Mouse (Mus musculus): ENCODE data around the gene Mall. TPM values are rescaled to one million over a fixed set of nuclear protein-coding genes. Genes with fewer than 3 reads are reported as not detected.

Gene Mall
- total RNA-seq, 2 experiments from 2014 or later: not detected

DNA sequence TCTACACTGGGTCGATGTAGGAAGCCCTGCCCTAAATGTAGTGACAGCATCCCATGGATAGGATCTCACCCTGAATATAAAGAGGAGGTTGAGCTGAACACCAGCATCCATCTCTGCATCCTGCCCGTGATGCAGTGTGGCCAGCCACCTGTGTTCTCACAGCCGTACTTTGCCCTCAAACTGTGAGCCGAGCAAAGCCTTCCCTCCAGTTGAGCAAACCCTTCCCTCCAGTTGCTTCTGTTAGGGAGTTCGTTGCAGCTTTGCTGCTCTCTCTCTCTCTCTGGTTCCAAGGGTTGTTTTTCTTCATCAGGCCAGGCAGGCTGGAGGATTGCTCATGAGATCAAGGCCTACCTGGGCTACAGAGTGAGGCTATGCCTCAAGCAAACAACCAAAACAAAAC is 5.2 kb upstream of the Mall start:
- no peak for ATAC-seq (replicated peaks; ENCODE audit: low FRiP score, low TSS enrichment, poor library complexity, severe bottlenecking)

DNA sequence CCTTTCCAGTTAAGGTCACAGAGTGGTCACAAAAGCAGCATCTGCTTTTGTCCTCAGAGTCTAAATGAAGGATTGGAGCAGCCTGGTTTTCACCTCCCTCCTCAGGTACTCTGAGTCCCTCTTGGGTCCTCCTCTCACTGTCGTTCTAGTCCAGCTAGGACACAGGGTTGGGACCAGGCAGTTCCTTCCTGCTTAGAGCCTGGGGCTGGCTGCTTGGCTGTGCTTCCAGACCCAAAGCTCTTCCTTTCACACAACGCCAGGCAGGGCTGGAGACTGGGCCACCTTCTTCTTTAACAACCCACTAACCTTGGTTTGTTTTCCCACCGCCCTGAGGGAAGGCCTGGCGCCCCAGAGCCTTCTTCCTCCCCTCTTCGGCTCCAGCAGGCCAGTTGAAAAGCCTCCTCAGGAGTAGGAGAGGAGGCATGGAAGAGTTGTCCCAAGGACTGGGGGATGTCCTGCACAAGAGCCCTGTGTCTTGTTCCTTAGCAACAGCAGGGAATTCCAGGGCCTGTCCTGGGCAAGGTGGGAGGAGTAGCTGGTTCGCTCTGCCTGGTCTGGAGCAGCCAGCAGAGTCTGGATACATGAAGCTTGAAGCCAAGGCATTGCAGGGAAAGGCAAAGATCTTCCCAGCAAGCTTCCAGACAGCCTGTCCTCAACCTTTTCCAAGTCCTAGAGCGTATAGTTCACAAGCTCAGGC is 717 bp upstream of the Mall start:
- ATAC-seq (replicated peaks; ENCODE audit: low FRiP score, low TSS enrichment, poor library complexity, severe bottlenecking): no peak

DNA sequence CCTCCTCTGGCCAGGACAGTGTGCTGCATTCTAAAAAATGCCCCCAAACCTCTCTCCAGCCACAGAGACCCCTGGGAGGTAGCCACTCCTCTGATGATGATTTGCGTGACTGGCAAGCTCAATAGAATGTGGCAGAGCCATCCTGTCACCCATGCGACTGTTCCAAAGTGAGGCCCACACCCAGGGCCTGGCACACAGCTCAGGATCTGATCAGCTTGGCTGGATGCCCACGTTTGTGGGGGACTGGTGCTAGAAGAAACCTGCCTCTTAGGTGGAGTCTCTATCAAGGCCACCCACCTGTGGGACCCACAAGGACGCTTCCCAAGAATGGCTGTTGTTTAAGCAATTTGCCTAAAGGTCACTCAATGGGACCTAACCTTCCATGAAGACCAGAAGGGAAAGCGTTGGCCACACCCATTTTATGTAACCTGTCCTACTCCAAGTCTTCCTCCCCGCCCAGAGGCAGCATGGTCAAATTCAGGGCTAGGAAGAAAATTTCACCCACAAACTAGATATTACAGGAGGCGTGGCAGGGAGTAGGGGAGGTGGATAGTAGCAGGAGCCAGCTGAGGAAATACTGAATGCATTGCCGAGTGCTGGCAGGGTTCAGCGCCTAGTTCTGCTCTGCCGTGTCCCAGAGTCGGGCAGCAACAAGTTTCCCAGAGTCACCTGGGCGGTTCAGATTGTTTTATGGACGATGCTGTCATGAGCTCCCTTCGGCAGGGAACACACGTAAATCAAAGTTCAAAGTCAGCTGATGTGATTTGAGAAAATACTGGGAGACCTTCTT is 876 bp downstream of the Mall start:
- peak; percentile 17; the same call in 1 of the 2 replicates for ATAC-seq (replicated peaks; ENCODE audit: low FRiP score, low TSS enrichment, poor library complexity, severe bottlenecking)

DNA sequence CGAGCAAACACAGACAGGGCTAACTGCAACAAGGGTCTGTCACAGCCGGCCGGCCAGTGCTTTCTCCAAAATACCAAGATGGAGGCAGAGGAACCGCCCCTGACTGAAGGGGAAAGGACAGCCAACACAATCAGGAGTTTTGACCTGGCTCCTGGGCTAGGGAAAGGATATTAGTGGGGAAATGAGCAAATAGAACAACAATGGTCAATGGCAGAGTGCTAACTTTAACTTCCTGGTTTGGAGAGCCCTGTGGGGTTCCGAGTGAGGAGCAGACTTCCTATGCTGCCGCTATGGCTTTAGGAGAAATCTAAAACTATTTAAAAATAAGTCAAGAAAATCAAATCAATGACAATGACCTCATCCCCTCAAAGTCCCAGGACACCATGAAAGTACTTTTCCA is 1.6 kb downstream of the Mall start:
- ATAC-seq (replicated peaks; ENCODE audit: low FRiP score, low TSS enrichment, poor library complexity, severe bottlenecking): no peak

DNA sequence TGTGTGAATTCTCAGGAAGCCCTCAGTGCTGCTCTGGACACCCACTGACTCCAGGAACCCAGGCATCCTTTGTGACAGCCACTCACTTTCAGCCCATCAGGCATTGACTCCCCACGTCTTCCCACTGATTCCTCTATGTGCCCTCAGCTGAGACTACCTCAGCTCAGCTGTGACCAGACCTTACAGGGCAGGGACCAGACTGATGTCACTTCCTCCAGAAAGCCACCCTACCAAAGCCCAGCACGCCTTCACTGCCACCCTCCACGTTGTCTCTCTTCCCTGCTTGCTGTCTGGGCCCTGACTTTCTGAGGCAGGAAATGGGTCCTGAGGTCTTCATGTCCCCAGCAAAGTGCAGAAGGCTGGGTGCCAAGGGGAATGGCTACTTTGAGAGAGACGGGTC is 6.5 kb downstream of the Mall start:
- ATAC-seq (replicated peaks; ENCODE audit: low FRiP score, low TSS enrichment, poor library complexity, severe bottlenecking): no peak

DNA sequence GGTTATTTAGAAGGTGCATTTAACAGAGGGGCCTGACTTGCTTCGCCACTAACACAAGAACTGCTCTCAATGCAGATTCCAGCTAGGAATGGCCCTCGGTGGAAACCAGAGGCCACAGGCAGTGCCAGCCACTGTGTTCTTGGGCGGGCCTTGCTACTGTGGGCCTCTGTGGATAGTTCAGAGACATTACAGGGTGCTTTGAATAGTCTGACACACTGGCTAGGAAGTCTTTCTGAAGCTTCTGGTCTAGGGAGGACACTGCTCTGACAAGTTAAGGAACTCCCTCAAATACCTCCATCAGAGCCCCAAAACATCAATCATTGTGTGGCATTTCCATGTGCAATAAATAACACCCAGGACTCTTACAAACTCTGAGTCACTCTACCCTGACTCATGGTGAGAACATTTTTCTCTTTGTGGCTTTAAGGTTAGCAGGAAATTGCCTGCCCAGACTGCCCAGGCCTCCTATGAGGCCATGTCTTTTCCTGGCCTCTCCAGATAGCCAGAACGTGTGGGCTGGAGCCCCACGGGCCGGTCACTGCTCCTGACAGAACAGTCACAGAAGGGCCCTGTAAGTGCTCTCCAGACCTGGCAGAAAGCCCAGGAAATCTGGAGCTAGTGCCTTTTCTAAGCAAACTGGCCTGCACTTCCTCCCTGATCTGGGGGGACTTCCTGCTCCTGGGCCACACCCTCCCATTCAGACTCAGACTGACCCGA is 7.4 kb downstream of the Mall start:
- no peak for ATAC-seq (replicated peaks; ENCODE audit: low FRiP score, low TSS enrichment, poor library complexity, severe bottlenecking)

DNA sequence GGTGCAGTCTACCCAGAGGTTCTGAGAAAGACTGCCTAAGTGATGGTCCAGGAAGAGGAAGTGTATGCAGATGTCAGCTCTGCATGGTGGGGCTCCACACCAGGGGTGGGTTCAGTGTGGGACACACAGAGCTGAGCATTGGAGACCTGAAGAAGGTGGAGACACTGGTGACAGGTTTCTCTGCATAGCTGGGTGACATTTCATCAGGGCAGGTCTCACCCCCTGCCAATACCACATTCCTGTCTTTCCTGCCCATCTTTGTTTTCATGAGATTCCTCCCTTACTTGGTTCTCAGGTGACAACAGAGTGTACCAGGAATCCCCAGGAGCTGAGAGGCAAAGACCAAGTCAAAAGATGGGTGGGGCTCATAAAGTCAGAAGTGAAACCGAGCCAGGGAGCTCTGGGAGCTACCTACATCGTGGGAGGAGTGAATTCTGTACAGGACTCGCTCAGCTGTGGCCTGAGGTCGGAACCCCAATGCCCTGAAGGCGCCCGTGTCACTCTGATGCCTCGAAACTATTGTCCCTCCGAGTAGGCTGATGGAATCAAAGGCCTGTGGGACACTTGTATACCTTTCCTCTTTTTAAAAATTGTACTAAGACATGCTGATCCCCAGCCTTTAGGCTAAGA is 10.8 kb downstream of the Mall start:
- no peak for ATAC-seq (replicated peaks; ENCODE audit: low FRiP score, low TSS enrichment, poor library complexity, severe bottlenecking)

DNA sequence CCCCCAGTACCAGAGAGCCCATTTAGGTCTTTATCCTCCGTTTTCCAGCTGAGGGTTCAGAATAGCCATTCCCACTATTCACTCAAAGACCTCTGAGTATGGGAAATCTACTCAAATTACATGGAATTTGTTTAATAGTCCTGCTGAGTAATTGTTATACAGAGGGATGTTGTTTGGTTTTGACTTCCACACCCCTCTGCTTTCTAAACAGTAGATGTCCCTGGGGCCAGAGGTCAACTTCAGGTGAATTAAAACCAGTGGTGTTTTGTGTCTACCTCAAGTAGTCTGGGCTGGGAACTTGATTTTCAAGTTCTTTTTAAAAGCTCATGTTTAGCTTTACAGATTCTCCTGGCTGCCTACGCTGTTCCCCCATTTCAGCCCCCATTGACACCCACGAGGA is 15.0 kb downstream of the Mall start:
- ATAC-seq (replicated peaks; ENCODE audit: low FRiP score, low TSS enrichment, poor library complexity, severe bottlenecking): no peak

DNA sequence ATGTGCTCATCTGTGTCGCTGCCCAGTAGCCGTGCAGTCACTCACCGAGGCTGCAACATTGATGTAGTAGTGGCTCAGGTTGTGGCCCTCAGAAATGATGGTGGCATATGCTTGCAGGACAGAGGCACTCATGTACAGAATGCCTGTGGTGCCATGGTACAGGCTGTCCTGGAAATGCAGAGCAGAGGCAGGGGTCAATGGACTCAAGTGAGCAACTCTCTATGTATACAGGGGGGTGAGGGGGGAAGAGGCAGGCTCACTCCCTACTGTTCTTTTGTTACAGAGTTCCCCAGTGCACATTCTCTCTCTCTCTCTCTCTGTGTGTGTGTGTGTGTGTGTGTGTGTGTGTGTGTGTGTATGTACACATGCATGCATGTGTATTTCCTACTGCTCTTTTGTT is 20.9 kb downstream of the Mall start:
- no peak for ATAC-seq (replicated peaks; ENCODE audit: low FRiP score, low TSS enrichment, poor library complexity, severe bottlenecking)

DNA sequence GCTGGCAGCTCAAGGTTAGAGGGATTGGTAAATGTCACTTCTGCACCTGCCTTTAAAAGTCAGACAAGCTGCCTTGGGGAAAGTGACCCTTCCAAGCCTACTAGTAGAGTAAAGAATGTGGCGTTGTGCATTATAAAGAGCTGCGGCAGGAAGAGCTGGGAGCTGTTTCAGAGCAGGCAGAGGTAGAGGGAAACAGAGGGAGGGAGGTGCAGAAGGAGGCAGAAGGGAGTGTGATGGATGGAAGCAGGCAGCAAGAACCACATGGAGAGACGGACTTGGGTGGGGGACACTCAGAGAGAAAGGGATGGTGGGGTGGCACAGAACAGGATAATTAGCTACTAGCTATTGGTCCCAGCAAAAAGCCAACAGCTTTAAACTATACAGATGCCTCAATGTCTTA is 21.7 kb downstream of the Mall start:
- no peak for ATAC-seq (replicated peaks; ENCODE audit: low FRiP score, low TSS enrichment, poor library complexity, severe bottlenecking)

DNA sequence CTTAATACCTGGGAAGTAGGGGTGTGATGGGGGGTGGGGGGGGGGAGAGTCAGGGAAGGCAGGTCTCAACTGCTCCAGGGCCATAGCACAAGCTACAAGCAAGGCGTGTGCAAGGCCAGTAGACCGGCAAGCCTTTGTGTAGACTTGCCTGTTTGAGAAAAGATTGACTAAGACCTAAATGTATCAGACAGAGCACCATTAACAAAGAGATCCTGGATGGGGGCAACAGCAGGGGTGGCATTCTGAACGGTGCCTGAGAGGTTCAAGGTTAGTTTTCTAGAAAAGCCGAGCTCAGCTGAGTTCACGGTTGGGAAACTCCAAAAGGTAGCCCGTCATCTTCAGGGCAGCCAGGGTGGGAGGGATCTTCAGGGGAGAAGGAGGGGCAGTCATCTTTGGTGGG is 24.5 kb downstream of the Mall start:
- ATAC-seq (replicated peaks; ENCODE audit: low FRiP score, low TSS enrichment, poor library complexity, severe bottlenecking): no peak

DNA sequence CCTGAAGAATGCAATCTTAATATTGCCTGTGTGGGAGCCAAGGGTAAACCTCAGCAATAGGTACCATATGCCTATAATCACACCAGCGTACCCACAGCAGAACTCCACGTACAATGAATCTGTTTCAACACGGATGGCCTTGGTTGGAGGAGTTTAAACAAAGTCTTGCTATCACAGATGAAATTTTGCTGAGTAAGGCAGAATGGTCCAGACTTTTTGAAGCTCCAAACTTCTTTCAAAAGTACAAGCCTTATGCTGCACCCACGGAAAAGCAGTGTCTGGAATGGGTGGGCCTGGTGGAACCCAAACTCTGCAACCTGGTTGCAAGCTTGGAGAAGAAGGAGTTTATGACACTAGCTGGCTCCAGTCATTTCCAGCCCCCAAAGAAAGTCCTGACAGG is 40.5 kb downstream of the Mall start:
- ATAC-seq (replicated peaks; ENCODE audit: low FRiP score, low TSS enrichment, poor library complexity, severe bottlenecking): no peak

DNA sequence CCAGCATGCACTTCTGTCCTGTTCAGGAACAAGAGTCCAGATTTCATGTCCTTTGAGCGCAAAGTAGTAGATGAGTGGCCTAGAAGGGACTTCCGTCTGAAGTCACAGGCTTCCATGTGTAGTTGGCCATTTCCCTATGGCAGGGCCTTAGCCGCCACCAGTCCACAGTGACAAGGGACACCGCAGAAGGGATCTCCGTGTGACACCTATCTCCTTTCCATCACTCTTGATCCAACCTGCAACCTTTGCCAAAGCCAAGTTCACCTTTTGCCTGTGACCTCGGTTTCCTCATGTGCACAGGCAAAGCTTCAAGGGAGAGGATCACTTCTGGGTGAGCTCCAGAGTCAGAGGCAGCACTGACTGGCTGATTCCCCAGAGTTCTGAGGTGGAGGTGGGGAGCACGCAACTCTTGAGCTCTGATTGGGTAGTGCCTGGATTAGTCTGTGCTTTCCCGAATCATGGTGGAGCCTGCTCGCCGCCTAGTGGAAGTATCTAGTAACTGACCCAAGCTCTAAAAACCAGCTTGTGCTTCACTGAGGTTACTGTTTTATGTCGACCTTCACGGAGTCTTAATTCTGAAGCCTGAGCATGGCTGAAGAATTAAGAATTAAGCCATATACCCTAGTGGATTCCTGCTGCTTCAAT is 45.9 kb downstream of the Mall start:
- ATAC-seq (replicated peaks; ENCODE audit: low FRiP score, low TSS enrichment, poor library complexity, severe bottlenecking): peak; percentile 87

DNA sequence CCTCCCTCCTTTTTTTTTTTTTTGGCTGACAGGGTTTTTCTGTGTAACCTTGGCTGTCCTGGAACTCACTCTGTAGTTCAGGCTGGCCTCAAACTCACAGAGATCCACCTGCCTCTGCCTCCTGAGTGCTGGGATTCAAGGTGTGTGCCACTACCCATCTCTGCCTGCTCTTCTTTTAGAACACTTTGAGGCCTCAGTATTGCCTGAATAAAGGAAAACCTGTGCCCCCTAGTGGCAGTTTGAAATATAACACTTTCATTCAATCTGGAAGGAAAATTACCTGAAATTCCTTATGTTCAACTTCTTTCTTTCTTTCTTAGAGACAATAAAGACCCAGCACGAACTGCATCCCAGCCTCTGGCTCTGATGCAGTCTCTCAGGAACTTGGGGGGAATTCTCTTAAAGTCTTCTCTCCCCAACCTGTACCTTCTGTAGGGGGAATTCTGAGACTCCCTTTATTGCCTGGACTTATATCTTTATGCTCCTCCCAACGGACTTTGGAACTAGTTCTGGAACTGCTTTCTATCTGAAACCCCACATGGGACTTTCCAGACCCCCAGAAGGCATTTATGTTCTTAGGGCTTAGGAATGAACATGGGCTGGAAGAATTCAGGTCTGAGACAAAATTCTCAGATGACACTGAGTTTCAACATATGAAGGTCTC is 61.8 kb downstream of the Mall start:
- no peak for ATAC-seq (replicated peaks; ENCODE audit: low FRiP score, low TSS enrichment, poor library complexity, severe bottlenecking)

DNA sequence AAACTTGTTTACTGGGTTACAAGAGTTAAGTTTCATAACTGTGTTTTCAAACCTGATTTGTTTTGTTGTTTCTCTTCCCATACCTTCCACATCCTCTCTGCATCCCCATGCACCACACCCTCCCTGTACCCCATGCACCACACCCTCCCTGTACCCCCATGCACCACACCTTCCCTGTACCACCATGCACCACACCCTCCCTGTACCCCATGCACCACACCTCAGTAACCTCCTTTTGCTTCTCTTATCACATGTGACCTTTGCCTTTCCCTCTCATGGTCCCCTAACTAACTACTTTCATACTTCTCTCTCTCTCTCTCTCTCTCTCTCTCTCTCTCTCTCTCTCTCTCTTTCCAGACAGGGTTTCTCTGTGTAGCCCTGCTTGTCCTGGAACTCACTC is 62.7 kb downstream of the Mall start:
- no peak for ATAC-seq (replicated peaks; ENCODE audit: low FRiP score, low TSS enrichment, poor library complexity, severe bottlenecking)

DNA sequence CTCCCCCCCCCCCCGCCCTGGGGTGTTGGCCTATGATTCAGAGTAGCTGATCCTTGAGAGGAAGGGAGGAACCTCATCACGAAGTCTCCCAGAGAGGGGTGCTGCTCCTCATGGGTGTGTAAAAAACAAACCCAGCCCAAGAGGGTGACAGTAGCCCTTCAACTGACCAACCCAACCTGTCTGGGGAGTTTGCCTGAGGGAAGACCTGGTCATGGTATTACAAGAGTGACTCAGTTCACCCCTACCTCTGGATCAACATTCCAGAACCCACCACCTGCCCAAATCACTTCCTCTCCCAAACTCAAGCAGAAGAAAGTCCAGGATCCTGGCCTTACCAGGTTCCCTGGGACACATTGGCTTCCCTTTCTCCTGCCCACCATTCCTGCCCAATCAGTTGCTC is 67.0 kb downstream of the Mall start:
- ATAC-seq (replicated peaks; ENCODE audit: low FRiP score, low TSS enrichment, poor library complexity, severe bottlenecking): no peak

DNA sequence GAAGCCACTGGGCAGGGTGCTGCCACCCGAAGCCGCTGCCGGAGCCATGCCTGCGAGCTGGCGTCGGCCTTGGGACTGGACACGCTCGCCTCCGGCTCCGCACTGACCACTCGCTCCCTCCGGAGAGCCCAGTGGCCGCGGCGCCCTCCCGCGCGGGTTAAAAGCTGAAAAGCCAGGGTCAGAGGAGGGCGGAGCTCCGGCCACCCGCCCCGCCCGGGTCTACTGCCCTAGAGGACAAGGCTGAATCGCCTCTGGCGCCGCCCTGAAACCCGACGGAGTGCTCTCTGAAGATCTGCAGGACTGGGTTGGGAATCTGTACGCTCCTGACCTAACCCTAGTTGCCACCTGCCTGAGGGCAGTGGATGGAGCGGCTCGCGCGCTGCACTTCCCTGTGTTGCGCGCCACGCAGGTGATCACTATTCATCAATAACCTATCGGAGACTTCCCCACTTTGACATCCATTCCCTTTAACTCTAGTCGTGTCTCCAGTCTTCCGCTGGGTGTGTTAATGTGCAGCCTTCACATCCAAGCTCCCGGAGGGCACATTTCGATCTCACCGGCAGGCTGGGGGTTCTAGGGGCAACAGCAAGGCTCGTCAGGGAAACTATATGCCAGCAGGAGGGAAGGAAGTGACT is 73.5 kb downstream of the Mall start, which contains the start of gene Mal:
Gene Mal (minus strand): TSS at position 610 of the 635 bp plus-strand sequence.
- no peak for ATAC-seq (replicated peaks; ENCODE audit: low FRiP score, low TSS enrichment, poor library complexity, severe bottlenecking)

DNA sequence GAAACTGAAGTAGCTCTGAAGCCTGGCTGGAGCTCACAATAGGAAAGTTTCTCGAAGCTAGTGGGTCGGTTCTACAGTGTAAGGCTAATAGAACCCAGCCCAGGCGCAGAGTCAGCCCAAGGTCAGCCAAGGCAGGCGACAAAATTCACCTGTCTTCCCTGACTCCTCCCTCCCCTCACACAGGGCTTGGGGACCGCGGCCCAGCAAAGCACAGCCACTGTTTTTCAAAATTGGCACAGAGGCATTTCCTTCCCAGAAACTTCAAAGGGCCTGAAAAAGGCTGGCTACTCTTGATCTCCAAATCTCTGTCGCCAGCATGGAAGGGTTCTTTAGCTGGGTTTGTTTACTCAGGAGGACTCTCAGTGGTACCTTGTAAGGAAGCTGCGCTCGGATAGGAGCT is 74.3 kb downstream of the Mall start:
- ATAC-seq (replicated peaks; ENCODE audit: low FRiP score, low TSS enrichment, poor library complexity, severe bottlenecking): no peak

DNA sequence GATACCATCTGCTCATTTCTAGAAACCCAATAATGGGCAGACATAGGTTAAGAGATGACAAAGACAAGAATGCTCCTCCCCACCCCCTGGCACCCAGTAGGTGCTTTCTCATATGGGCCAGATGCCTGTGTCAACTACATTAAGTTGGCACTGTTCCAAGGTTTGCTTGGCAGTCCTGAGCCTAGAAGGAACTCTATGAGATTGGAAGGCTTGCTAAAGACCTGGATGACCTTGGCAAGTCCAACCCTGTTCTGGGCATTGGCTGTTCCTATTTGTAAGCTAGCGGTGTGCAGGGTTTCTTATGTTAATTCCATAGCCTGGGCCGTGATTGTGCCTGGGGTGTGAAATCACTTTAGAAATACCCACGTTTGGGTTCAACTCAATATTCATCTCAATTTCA is 74.9 kb downstream of the Mall start:
- no peak for ATAC-seq (replicated peaks; ENCODE audit: low FRiP score, low TSS enrichment, poor library complexity, severe bottlenecking)
